Mouse (Mus musculus): ENCODE data around the gene Evl.

Evl gene

DNA sequence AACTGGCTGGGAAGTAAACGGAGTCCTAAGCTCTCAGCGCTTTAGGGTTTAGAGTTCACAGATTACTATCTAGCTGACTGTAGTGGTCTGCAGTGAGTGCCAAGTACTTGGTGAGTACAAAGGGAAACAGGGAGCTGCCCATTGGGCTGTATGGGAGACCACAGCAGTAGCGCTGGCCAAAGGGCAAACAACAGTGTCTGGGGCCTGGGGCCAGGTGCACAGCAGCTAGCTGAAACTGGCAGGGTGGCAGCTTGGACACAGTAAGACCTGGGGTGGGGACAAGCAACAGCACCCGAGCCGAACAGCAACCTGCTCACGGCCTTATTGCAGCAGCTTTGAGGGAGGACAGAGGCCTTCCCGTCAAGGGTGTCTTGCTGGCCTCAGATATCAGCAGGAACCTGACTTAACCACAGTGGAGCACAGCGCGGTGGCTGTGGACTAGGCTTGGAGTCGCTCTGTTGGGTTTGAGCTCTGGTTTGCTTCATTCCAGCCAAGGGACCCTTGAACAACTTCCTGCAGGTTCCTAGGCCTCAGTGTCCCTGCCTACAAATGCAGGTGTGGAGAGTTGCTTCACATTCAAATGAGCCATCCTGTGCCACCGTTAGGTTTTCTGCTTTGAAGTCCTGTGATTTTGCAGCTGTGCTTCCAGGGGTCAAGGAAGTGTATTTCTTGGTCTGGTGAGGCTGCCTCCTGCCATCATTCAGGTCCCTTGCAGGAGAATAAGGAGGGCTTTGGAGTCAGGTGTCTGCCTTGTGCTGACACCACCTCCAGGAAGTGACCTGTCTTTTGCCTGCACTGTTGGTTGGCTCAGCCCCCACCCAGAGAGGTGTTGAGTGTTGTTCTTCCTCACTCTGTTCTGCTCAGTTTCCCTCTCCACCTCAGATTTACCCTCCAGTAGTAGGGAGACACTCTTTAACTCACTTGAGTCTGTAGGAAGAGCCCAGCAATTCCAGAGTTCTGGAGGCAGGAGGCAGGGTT is 99.1 kb downstream of the Evl start:
- no peak for DNase-seq

DNA sequence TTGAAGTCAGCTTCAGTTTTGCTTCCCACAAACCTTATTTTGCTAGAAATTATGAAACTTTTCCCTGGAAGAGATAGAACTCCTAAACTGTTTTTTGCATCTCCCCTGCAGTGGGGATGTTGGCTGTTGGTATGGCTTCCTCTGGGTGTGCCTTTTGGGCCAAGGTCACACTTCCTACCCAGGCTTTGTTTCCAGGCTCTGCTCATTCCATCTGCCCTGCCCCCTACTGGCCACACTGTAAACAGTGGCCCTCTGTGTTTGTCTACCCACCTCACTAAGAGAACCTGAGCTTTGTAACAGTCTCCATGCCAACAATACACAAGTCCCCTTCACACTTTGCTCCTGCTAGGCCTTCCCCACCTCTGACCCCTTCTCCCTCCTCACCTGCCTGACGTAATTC is 102.8 kb downstream of the Evl start:
- DNase-seq = peak; percentile 25

DNA sequence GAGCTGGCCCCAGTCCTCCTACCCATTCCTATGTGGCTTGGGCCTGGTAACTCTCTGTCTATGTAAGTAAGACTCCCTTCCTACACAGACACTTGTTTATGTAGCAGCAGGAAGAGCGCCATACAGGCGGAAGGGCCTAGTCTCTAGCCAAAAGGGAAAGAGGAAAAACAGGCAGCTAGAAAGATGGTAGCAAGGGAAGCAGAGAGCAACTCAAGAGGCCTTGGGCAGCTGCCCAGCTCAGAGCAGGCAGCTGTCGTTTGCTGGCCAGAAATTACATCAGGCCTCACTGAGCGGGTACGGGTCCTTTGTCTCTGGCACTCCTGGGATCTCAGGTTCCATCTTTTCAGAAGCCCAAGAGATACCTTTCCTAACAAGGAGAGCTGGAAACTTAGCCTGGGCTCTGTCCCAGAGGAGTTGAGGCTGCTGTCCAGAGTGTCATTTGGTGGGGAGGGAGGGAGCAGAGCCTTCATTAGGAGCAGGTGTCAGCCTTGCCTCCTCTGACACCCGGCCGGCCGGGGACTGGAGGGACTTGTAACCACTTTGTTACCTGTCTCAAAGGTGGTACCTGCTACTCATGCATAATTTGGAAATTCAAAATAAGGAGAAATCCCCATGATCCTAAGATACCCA is 114.2 kb downstream of the Evl start:
- peak; percentile 33 for DNase-seq

DNA sequence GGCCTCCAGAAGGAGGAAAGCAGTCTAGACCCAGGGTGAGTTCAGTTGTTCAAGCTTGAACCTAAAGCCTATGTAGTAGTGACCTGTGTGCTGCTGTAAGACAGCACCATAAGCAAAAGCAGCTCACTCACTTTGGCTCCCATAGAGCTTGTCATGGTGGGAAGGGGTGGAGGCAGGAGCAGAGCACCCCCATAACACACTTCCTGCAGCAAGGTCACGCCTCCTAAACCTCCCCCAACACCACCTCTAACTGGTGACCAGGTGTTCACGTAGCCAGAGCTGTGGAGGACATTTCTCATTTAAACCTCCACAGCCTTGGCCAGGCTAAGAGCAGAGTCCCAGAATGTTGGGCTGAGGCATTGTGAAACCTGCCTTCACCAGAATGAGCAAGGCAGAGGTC is 117.0 kb downstream of the Evl start:
- no peak for DNase-seq

DNA sequence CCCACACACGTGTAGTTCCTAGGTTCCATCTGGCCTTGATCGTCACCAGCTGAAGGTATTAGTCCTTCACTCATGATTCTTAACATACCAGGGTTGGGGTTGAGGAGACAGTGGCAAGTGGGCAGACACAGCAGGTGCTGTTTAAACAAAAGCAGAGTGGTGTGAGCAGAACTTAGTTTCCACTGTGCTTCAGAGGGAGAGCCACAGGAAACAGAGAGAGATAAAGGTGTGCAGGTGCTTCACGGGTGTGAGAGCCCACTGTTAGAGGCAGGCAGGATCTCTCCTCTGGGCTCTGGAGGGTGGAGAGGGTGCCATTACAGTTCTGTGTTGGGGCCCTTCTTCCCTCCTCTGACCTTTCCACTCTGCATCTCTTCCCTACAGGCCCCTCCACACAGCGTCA is 118.4 kb downstream of the Evl start:
- no peak for DNase-seq

DNA sequence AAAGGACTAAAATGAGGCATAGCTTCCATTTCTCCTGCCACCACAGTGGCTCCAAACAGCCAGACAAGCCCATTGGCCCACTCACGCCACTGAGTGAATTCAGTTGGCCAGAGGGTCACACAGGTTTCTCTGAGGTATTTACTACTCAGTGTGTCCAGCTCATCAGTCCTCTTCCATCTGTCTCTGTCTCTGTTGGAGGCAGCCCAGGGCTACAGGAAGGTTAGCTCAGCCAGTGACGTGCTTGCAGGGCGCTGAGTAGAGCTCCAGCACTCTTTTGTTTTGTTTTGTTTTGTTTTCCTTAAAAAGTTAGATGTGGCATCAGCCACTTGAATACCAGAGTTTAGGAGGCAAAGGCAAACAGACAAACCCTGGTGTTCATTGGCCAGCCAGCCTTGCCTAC is 119.0 kb downstream of the Evl start:
- peak; percentile 43 for DNase-seq

DNA sequence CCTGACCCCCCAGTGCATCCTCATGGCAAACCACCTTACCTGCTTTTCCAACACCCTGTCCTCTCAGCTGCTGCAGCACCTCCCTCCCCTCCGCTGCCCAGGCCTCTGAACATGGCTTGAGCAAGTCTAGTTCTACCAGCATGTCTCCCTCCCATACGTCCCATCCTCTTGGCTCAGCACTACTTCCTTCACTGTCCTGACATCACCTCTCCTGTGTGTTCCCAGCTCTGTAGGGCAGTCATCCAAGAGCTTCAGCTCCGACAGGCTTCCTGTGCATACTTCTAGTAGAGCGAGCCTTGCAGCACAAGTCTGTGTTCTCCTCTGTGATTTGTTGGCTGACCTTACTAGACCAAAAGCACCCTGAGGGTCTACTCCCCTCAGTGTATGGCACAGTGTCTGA is 120.0 kb downstream of the Evl start:
- peak; percentile 54 for DNase-seq

DNA sequence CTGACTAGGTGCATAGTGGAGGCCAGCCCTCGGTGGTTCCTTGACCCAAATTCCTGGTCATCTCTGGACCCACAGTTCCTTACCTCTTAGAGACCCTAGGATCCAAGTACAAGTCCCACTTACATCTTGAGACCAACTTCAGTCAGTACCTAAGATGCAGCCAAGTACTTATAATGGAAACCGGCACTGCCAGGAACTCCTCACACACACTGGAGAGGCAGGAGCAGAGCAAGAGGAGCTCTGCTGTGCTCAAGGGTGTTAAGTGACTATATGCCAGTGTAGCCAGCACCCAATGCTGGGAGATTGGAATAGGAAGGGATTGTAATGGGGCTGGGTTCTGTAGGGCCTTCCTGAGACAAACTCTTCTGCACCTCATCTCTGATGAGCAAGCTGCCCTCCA is 120.4 kb downstream of the Evl start:
- no peak for DNase-seq

DNA sequence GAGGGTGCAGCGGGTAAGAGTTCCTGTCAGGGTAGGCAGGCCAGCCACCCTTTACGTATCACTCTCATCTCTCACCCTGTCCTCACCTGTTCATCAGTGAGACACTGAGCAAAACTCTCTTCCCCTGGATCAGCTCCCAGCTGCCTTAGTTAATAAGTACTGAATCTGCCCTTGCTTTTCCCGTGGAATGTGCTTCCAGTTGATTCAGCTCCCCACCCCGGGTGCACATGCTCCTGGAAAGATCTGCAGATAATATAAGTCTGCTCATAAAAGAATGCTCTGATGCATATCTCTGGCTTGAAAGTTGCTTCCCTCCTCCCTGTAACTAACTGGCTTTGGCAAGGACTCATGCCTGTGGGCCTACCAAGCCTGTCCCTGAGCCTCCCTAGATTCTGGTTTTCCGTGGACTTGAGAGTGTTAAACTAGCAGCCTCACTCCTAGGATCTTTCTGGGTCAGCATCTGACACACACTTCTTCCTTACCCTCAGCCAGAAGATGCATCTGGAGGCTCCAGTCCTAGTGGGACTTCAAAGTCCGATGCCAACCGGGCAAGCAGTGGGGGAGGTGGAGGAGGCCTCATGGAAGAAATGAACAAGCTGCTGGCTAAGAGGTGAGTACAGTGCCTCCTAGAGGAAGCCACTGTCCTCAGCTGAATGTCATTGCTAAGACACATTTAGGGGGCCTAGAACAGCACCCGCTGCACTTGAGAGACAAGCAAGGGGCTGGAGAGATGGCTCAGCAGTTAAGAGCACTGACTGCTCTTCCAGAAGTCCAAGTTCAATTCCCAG is 121.3 kb downstream of the Evl start:
- no peak for DNase-seq

DNA sequence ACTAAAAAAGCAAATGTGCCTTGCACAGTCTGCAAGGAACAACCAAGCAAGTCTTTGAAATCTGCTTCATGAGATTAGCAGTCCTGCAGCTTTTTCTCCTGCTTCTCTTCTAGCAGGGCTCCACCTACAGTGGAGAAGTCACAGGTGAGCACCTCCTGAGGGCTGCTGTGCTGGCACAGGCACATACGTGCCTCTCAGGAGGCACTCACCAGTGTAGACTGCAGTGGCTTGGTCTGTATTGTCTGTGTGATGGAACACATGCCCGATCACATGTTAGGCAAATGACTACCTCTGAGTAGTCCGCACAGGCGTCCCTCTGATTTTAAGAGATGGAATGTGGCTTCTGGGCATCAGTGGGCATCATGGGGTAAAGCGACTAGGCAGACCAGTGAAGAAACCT is 122.6 kb downstream of the Evl start:
- DNase-seq = no peak

DNA sequence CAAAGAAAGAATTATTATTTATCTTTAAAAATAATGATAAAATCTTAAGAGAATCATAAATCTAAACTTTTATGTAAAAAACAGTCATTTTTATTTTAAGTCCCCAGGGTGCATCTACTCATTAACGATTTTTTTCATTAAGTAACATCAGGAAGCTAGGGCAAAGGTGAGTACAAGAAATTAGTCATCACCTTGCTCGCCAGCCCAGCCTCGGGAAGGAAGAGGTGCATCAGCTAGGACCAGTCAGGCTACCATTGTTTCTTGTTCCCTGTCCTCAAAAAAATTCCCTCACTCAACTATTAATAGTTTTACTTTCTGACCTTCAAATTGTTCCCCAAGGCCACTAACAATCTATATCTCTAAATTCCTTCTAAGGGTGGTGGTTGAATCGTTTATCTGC is 123.8 kb downstream of the Evl start:
- no peak for DNase-seq

DNA sequence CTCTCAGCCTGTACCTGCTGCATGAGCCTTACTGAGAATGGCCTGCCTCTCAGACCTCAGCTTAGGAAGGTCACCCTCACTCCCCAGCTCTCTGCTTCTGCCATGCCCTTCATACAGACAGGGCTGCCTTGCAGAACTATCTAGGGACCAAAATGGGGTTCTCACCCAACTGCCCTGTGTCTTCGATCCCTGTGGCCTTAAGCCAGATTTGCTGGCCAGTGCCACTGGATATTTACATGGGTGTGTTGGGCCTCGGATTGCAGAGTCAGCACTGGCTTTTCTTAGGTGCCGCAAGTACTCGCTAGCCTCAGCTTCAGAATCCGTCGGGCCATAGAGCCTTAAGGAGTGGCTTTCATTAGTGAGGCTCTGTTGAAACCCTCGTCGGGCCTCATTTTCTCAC is 126.3 kb downstream of the Evl start:
- no peak for DNase-seq

DNA sequence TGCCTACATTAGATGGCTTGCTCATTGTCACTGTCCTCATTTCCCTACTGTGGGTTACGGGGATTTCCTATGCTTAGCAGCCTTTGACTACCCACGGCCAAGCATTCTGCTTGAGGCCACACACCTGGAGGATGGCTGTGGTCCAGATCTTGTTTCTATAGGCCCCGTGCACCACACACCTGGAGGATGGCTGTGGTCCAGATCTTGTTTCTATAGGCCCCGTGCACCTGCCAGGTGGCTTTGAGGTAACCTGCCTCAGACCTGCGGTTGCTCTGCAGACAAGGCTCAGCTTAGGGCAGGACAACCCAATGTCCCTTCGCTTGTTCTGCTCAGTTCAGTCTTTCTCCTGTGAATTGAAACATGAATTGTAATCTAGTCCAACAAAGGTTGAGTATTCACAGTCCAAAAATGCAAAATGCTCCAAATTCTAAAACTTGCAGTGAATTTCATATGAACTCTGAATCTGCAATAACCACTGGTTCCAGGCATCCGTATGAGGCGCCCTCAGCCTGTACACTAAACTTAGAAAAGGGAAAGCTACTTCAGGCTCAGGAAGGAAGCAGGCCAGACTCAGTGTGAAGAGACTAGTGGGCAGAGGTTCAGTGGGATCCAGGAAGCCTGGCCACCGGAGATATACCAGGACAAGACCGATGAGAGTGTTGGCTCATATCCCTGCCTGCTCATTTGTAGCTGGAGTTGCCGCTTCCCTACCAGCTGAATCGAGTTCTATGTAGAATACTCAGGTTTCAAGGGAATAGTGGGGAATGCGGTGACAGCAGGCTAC is 127.9 kb downstream of the Evl start:
- no peak for DNase-seq

DNA sequence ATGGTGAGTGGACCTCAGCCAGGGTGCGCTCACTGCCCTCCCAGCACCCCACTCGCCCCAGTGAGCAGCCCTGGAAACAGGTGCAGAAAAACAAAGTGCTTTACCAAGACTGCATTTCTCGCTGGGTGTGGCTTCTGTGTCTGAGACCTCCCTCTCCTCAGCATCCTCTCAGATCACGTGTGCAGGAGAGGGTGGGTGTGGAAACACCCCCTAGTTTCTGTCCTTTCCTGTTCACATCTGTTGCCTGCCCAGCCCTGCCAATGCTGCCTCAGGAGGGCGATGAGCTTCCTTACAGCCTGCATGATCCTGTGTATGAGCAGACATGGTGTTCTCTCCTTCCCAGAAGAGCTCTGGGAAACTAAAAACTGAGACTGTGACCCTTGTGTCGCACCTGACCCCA is 131.9 kb downstream of the Evl start:
- DNase-seq = no peak

DNA sequence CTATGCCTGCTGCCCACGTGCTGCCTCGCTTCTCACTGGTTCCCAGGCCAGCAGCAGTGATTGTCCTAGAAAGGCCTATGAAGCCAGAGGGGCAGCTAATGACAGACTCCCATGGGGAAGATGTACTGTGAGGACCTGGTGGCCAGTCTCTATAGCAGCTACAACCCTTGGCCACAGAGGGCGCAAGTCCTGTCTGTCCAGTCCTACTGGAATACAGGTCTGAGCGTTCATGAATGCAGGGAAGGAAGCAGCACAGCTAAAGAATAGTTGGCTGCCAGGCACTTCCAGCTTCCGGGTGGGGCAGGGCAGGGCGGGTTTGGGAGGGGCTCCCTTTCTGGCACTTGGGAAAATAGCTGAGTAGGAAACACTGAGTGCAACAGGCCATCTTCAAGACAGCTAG is 132.4 kb downstream of the Evl start:
- DNase-seq = no peak

DNA sequence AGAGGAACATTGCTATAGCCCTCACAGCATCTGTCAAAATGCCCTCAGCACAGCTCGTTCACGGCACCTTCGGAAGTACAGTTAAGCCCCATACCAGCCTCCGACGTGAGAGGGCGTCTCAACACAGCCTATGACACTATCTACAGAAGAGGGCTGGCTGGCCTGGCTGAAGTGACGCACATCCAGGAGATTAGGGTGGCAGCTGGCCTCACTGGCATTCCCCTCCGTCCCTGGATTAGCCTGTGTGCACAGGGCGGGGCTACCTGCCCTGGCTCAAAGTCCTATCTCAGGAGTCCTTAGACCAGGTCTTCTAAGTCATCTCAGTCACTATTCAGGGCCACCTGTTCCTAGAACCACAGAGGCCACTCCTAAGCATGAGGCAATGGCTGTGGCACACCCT is 134.6 kb downstream of the Evl start:
- DNase-seq = no peak

DNA sequence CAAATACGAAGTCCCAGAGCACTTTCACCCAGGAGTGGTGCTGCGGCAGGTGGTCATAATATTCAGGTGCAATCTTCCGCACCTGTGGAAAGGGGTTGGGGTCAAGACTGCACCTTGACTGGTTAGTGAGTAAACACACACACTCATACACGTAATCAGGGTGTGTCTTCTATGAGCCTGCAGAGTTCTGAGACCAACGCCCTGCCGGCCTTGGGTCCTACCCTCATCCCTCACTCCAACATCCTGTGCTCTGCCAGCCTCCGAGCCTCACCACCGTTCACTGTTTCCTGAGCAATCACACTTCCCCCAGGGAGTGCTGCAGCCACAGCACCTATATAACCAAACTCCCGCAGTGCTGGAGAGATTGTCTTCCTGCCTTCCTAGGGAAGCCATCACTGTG is 136.0 kb downstream of the Evl start:
- DNase-seq = no peak

DNA sequence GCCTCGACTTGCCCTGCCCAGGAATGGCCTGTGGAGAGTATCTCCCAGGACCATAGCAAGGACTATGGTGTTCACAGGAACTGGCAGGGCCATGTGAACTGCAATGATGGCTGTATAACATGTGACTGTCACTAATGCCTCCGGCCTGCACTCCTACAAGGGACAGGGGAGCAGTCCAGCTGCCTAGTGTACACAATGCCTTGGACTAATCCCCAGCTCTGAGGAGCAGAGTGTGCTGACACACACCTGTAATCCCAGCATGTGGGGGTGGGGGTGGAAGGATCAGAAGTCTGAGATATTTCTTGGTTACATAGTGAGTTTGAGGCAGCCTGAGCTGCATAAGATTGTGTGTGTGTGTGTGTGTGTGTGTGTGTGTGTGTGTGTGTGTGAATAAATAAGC is 139.1 kb downstream of the Evl start:
- DNase-seq = no peak

DNA sequence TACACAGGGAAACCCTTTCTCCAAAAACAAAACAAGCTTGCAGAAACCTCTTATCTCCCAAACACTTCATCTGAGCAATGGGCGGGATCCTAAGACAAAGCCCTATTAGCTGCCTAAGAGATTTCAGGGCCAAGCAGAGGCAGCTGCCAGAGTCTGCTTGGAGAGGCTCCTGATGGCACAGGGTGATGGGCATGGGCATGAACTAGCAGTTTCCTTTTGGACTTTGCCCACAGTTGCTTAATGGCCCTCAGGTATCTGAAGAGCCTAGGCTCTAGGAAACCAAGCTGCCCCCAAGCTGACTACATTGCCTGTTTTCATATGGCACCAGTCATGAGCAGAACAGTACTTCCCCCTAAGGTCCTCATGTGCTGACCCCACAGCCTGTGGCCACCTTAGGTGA is 139.7 kb downstream of the Evl start:
- DNase-seq = no peak

DNA sequence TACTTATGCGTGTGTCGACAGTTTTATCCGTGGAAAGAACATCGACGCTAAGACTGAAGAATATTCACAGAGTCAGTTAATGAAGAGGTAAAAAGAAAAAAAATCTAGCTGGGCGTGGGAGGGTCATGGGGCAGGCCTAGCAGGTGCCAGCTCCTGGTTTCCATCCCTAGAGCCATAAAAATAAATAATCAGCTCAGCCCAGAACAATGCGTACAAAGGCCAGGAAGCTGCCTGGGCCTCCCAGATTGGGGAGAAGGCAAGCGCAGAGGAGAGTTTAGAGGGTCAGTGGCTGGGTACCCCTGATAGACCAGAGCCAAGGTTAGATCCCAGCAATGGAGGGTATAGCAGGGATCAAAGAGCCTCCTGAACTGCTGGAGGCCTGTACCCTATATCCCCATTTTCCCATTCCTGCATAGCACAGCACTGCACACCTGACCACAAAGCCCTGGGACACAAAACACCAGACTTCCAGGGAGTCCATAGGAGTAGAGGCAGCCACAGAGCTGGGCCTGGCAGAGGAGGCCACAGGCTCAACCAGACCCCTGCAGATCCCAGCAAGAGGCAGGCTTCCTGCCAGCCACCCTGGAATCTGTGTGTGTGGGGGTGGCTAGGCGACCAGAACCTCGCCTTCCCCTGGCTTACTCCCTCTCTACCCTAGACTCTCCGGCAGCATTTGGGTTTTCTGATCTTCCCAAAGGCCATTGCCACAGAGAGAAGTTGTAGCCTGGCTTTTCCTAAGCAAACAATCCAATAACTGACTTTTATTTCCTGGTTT is 144.4 kb downstream of the Evl start:
- no peak for DNase-seq

DNA sequence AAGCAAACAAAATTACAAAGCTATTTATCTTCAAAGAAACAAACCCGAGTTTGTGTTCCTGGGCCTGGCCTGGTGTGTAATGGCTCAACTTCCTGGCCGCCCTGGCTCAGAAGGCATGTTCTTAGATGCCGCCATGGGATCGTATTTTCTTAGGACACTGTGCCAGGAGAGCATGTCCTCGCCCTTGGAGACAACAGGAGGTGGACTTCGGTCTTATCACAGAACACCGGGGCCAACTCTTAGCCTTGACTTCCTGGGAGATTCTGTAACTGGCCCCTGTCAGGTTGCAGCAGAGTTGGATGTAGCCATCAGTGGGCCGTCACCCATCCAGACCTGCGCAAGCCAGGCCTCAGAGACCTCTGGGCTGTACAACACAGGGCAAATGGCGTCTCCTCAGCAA is 145.1 kb downstream of the Evl start:
- no peak for DNase-seq

DNA sequence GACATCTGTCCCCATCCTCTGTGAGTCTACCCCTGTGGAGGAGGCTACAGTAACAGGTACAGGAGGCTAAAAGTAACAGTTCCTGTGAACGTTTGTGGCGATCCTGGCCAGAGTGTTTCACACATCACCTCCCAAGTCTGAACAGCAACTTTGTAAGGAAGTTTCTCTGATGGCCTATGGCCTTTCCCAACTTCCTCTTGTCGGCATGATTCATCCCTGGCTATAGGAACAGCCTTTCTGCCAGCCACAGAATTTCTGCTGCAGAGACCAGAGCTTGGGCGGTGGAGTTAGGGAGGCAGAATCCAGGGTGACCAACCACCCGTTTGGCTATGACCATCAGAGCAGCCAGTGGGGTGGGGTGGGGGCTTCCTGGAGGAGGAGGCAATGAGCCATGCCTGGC is 145.5 kb downstream of the Evl start:
- no peak for DNase-seq

All from cerebellum, adult 9-10 months (tissue).